Mouse (Mus musculus): ENCODE measurements at regions not wholly inside any gene's neighbourhood (a gene's known extent, or its start where the extent isn't known, plus 50 kb on each side); places are given as distances from the start of the nearest gene placed in this dataset.

- TF ChIP-seq CTCF (IDR thresholded peaks at IDR 0.05; ENCODE audit: low read depth, low read length) = no peak
- TF ChIP-seq POLR2A (IDR thresholded peaks at IDR 0.05; ENCODE audit: extremely low read depth, insufficient read depth, low read length) = no peak
Measured at GRCm38 (mm10) chr12:12498621-12499020, 236.7 kb downstream of the Fam49a start.
